Mouse (Mus musculus) liver, adult 2 months (tissue): Measurements from ENCODE around the gene Tox2.

Experiments used
- CTCF ChIP-seq: fragments of 200-500 bp; IDR thresholded peaks from 2 replicates; pipeline ENCODE4 v1.5.1; 2011; ENCODE audit warnings: low read depth, low read length, control low read depth
- POLR2A ChIP-seq: fragments of 200-500 bp; IDR thresholded peaks from 2 replicates; pipeline ENCODE4 v1.6.1; 2011; ENCODE audit warnings: low read length, control low read depth; ENCODE audit not compliant: insufficient read depth; ENCODE audit errors: extremely low read depth

GRCm38 (mm10) chr2:163301641-163302040, 98.7 kb downstream of the Tox2 start:
- TF ChIP-seq CTCF (peak; percentile 30), POLR2A (no peak)
